Mouse (Mus musculus): ENCODE measurements at regions not wholly inside any gene's neighbourhood (a gene's known extent, or its start where the extent isn't known, plus 50 kb on each side); places are given as distances from the start of the nearest gene placed in this dataset.

DNA sequence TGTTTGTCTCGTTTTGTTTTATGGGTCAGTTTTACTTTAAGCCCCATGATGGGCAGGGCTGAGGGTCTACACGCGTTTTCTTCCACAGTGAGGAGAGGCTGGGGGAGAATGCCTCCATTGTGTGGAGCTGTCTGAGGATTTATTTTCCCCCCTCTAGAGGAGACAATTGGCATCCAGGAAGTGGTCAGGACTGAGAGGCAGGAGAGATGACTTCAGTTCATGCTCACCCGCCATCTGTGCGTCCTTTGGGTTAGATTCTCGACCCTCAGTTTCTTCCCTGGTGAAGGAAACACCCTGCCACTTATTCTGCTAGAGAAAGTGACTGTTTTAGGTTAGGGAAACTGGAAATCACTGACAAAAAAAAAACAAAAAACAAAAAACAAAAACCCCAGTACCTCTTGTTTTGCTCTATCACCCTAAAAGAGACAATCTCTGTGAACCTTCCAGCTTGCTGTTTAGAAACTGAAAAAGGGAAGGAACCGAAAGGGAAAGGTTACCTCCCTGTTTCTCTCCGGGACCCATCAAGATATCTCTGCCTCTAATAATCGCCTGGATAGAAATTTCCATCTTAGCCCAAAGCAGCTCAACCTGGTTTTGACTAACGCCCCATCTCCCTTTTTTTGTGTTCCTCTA, 71.1 kb upstream of the Prdm1 start:
- TF ChIP-seq TAL1 (IDR thresholded peaks at IDR 0.05; ENCODE audit: low read length), result no peak
- TF ChIP-seq GATA1 (IDR thresholded peaks at IDR 0.05; ENCODE audit: low read length), result no peak
